Mouse (Mus musculus) small intestine, adult 10 weeks (tissue): ENCODE results near the gene Kif6. TPM values are rescaled to one million over a fixed set of nuclear protein-coding genes. Genes with fewer than 3 reads are reported as not detected.

Experiments
- polyA plus RNA-seq: library from polyadenylated mRNA; stranded (reverse); fragments of 350-450 nt; fragmentation: Illumina TruSeq; extraction: RNeasy Lipid Tissue Mini Kit (QIAGEN cat#74804); gene quantifications from one replicate; pipeline ENCODE4 v1.2.3, GENCODE M21; 2014; ENCODE audit warnings: low replicate concordance

The Kif6 gene
- not detected for polyA plus RNA-seq

DNA sequence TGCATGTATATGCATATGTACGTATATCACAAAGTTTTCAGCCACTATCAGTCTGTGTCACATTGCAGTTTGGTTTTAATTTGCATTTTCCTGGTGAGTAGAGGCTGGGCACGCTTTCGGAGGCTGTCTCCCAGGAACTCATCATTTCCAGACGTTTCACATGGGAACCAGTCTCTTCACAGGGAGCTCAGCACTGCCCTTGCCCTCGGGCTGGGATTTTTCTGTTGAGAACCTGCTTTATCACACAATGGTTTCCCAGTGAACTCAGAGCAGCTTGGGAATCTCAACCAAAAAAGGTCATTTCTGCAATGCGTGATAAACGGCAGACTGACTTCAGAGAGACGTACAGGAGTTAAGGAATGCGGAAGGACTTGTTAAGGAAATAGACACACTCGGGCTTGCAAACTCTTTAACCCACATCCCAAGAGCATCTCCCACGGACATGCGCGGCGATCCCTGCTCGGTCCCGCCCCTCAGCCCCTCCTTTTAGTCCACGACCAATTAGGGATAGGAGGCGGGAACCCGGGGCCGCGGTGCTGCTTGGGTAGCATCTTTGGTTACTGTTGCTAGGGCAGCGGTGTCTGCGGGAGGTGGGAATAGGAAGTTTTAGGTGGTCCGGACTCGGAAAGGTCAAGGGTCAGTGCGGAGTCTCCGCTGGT lies at the start of gene Kif6:
Gene Kif6 (plus strand): TSS at position 560 of the 659 bp plus-strand sequence.

Other genes with a start within 250 kb of the Kif6 start
- 3.6 TPM for gene Mocs1, start 186.8 kb upstream of the Kif6 start, polyA plus RNA-seq
- 0.78 TPM for gene Daam2, start 50.8 kb upstream of the Kif6 start, polyA plus RNA-seq